Mouse (Mus musculus) mouse embryonic stem cell (cell line): ENCODE results near the gene Fbln2.
"Not testable (repeated sequence)": the region's sequence is repeated elsewhere in the genome, so short reads cannot be mapped to it uniquely, and the experiment has no call there.

Experiments
- in situ Hi-C, 2 experiments: fragments of 300-500 bp; cut with MboI; formaldehyde crosslinking; loops; 1 replicate in 1 of 2; 3 replicates in 1 of 2; pipeline ENCODE4 v1.14.3; 2019 to 2020; ENCODE audit warnings: low sequenced_read_pairs in 2 of 2, low pct_unique_long_range_greater_than_20kb in 1 of 2, mixed read lengths in 1 of 2; ENCODE audit not compliant: unreplicated experiment in 1 of 2

The Fbln2 gene

GRCm38 (mm10) chr6:91212155-91212554 is at the start of gene Fbln2:
Gene Fbln2 (plus strand): TSS chr6:91212455.
- in situ Hi-C loops = not testable (repeated sequence)

GRCm38 (mm10) chr6:91163195-91163911 is 48.9 kb upstream of the Fbln2 start:
- in situ Hi-C loops = loop anchor here in 1 of 2 experiments (10.0 kb wide), 1 partner anchor 251 kb away; the partner anchor contains the start of gene Wnt7a

- in situ Hi-C loops = loop anchor here in 1 of 2 experiments (10.0 kb wide), 1 partner anchor 250 kb away; the partner anchor contains the start of gene Wnt7a
Observed at GRCm38 (mm10) chr6:91164584-91164983, 47.7 kb upstream of the Fbln2 start.

GRCm38 (mm10) chr6:91165210-91165609 is 47.0 kb upstream of the Fbln2 start:
- in situ Hi-C loops = loop anchor here in 1 of 2 experiments (5.0 to 10.0 kb wide), 2 partner anchors 112 to 250 kb away; partner anchors contain the start of gene Wnt7a

GRCm38 (mm10) chr6:91167828-91168227 is 44.4 kb upstream of the Fbln2 start:
- in situ Hi-C loops = loop anchor here in 1 of 2 experiments (5.0 to 10.0 kb wide), 2 partner anchors 109 to 247 kb away; partner anchors contain the start of gene Wnt7a

- in situ Hi-C loops = loop anchor here in 1 of 2 experiments (5.0 to 10.0 kb wide), 2 partner anchors 108 to 246 kb away; partner anchors contain the start of gene Wnt7a
Observed at GRCm38 (mm10) chr6:91169129-91169528, 43.1 kb upstream of the Fbln2 start.

- in situ Hi-C loops = loop anchor here in 1 of 2 experiments (10.0 kb wide), 1 partner anchor 73 kb away; no protein-coding TSS in a partner anchor
Observed at GRCm38 (mm10) chr6:91171396-91171895, 40.8 kb upstream of the Fbln2 start.

GRCm38 (mm10) chr6:91172381-91172780 is 39.9 kb upstream of the Fbln2 start:
- in situ Hi-C loops = loop anchor here in 1 of 2 experiments (10.0 kb wide), 1 partner anchor 72 kb away; no protein-coding TSS in a partner anchor

GRCm38 (mm10) chr6:91173221-91173880 is 38.9 kb upstream of the Fbln2 start:
- in situ Hi-C loops = loop anchor here in 1 of 2 experiments (10.0 kb wide), 1 partner anchor 71 kb away; no protein-coding TSS in a partner anchor

GRCm38 (mm10) chr6:91174211-91174610 is 38.0 kb upstream of the Fbln2 start:
- in situ Hi-C loops = loop anchor here in 1 of 2 experiments (10.0 kb wide), 1 partner anchor 71 kb away; no protein-coding TSS in a partner anchor

GRCm38 (mm10) chr6:91180767-91181171 is 31.5 kb upstream of the Fbln2 start:
- in situ Hi-C loops = no loop called here

- in situ Hi-C loops = no loop called here
Observed at GRCm38 (mm10) chr6:91181320-91181719, 30.9 kb upstream of the Fbln2 start.

- in situ Hi-C loops = no loop called here
Observed at GRCm38 (mm10) chr6:91182075-91182490, 30.2 kb upstream of the Fbln2 start.

GRCm38 (mm10) chr6:91183041-91183440 is 29.2 kb upstream of the Fbln2 start:
- in situ Hi-C loops = no loop called here

- in situ Hi-C loops = no loop called here
Observed at GRCm38 (mm10) chr6:91183980-91184379, 28.3 kb upstream of the Fbln2 start.

- in situ Hi-C loops = no loop called here
Observed at GRCm38 (mm10) chr6:91184776-91185175, 27.5 kb upstream of the Fbln2 start.

GRCm38 (mm10) chr6:91185502-91185901 is 26.8 kb upstream of the Fbln2 start:
- in situ Hi-C loops = no loop called here

GRCm38 (mm10) chr6:91186161-91186931 is 25.9 kb upstream of the Fbln2 start:
- in situ Hi-C loops = no loop called here
